Mouse (Mus musculus) midbrain, postnatal 0 days (tissue): ENCODE data around the gene Zfp663. TPM values are rescaled to one million over a fixed set of nuclear protein-coding genes. Genes with fewer than 3 reads are reported as not detected.

Experiments
- ATAC-seq: fragments of 200-750 bp; cut with Nextera tagmentation; 2 replicates; pipeline ENCODE4 v1.8.0; 2017; ENCODE audit warnings: moderate number of reproducible peaks, mild to moderate bottlenecking, moderate TSS enrichment, moderate library complexity; ENCODE audit not compliant: low FRiP score
- DNase-seq: peaks from one replicate; pipeline ENCODE4 v3.0.0-alpha.2; 2015; ENCODE audit warnings: low spot score
- H3K27ac ChIP-seq: fragments of 300-500 bp; sonication (generic); 2 replicates; pipeline ENCODE4 v1.5.1; 2014; ENCODE audit warnings: low read depth, mild to moderate bottlenecking, low read length, mixed read lengths
- H3K27me3 ChIP-seq: fragments of 300-500 bp; sonication (generic); 2 replicates; pipeline ENCODE4 v1.6.1; 2014; ENCODE audit warnings: low read length, control low read depth, mixed read lengths; ENCODE audit not compliant: insufficient read depth
- H3K36me3 ChIP-seq: fragments of 300-500 bp; sonication (generic); 2 replicates; pipeline ENCODE4 v1.6.1; 2014; ENCODE audit warnings: low read length, control low read depth, mixed read lengths; ENCODE audit not compliant: insufficient read depth
- H3K4me1 ChIP-seq: fragments of 300-500 bp; sonication (generic); 2 replicates; pipeline ENCODE4 v1.6.1; 2014; ENCODE audit warnings: mild to moderate bottlenecking, control low read depth, antibody characterized with exemption, low read length, mixed read lengths; ENCODE audit not compliant: insufficient read depth
- H3K4me2 ChIP-seq: fragments of 300-500 bp; sonication (generic); 2 replicates; pipeline ENCODE4 v1.6.1; 2014; ENCODE audit warnings: low read depth, mild to moderate bottlenecking, low read length, mixed read lengths; ENCODE audit not compliant: poor library complexity, severe bottlenecking
- H3K4me3 ChIP-seq: fragments of 300-500 bp; sonication (generic); 2 replicates; pipeline ENCODE4 v1.5.1; 2014; ENCODE audit warnings: low read depth, mild to moderate bottlenecking, low read length, moderate library complexity
- H3K9ac ChIP-seq: fragments of 300-500 bp; sonication (generic); replicated peaks from 2 replicates; pipeline ENCODE4 v1.6.1; 2014; ENCODE audit warnings: mild to moderate bottlenecking, low read length, moderate library complexity, mixed read lengths; ENCODE audit not compliant: poor library complexity, severe bottlenecking
- H3K9me3 ChIP-seq: fragments of 300-500 bp; sonication (generic); 2 replicates; pipeline ENCODE4 v1.6.1; 2016; ENCODE audit warnings: low read length, control low read depth
- CTCF ChIP-seq: IDR thresholded peaks from 2 replicates; pipeline ENCODE4 v1.5.1; 2016; ENCODE audit warnings: antibody characterized with exemption, mild to moderate bottlenecking
- WGBS: fragments of 180-500 bp; shearing (Covaris S2); extraction: QIAGEN DNeasy Blood & Tissue Kit; methylation state at CpG from one replicate; pipeline ENCODE4 v1.1.7; 2014; 5-methylcytosine and 5-hydroxymethylcytosine counted together
- polyA plus RNA-seq: library from polyadenylated mRNA; unstranded; fragments of >200 nt; fragmentation: Nextera tagmentation; extraction: Ambion mirVana; gene quantifications from 2 replicates; pipeline ENCODE4 v1.2.1, GENCODE M21; 2015
- total RNA-seq: library from RNA; depleted of rRNA; stranded (reverse); fragments of >200 nt; gene quantifications from 2 replicates; pipeline ENCODE4 v1.2.3, GENCODE M21; 2014

The Zfp663 gene
- total and polyA plus RNA-seq, 2 experiments from 2014 or later: 4.3 to 10.2 TPM

DNA sequence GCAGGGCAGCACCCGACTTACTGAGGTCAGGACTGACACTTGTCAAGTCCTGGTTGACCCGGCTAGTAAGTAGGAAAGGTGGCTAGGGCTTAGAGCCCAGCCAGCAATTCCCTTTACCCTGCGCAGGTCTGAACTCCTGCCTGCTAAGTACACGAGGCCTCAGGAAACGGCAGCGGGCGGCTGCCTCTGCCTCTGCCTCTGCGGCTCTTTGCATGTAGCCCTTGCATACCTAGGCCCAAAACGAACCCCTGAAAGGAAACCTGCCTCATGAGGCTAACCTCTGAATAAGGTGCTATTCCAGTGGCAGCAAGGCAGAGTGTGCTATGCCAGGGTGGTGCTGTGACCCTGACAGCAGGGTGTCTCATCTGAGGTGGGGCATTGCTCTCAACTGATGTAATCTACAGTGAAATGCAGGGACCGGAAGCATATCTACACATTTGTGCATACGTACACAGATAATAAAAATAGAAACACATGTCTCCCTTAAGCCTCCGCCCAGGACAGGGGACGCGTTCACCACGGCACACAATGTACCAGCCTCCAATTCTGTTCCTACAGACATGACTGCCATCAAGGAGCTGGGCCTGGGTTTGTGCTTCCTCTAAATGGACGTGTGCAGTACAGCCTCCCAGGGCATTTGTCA is 50.8 kb downstream of the Zfp663 start:
- Histone ChIP-seq H3K4me2 (0 out of 2 replicates have a peak overlapping the region, but pooled peaks have one; percentile 12), H3K4me3 (no peak overlapping the region), H3K9ac (0 out of 2 replicates have a peak overlapping the region, but pooled peaks have one; percentile 33), H3K27ac (peak overlapping the region; percentile 91), H3K4me1 (peaks cover 30% of the 10 kb centered on the region), H3K9me3 (no peaks in the 10 kb centered on the region), H3K27me3 (no peaks in the 10 kb centered on the region), H3K36me3 (peaks cover 18% of the 10 kb centered on the region)
- WGBS: 37% methylated on average over 16 of the region's 16 CpGs
- no peak for DNase-seq
- ATAC-seq: no peak
- TF ChIP-seq CTCF: no peak

DNA sequence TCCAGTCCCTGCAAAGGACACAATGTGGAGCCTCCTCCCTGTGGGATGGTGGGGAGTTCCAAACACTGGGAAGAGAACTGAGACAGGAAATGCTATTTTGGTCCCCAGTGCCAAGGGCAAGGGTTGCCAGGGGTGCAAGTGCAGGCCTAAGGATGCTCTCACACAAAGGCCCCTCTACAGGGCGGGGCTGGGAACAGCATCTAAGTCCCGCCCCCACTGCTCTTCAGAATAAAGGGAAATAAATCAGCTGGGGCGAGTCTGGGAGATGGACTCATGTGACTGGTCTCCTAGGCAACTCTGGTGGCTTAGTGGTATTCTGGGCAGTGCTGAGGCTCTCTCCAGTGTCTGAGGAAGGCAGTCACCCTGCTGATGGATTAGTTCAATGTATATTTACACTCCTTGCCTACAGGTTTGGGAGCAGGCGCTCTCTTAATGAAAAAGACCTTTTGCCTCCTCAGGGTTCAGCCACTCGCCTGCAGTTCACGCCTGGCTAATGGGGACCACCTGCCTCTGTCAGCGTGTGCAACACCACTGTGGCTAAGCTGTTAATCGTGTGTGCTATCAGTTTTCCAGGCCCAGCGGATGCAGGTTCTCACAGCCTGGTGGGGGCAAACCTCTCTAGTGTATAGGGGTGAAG is 51.6 kb downstream of the Zfp663 start:
- H3K36me3 ChIP-seq: peaks cover 23% of the 10 kb centered on the region
- no peak overlapping the region for H3K4me3 ChIP-seq
- peaks cover 30% of the 10 kb centered on the region for H3K4me1 ChIP-seq
- no peaks in the 10 kb centered on the region for H3K27me3 ChIP-seq
- DNase-seq (peak; percentile 94), ATAC-seq (peak; percentile 92)
- peak overlapping the region; percentile 32; the same call in 1 of the 2 replicates for H3K4me2 ChIP-seq
- peak overlapping the region; percentile 91 for H3K27ac ChIP-seq
- TF ChIP-seq CTCF: no peak; the same call in 1 of the 2 replicates
- 6% methylated on average over 9 of the region's 9 CpGs for WGBS
- H3K9me3 ChIP-seq: no peaks in the 10 kb centered on the region
- H3K9ac ChIP-seq: peak overlapping the region; percentile 33; the same call in 1 of the 2 replicates

DNA sequence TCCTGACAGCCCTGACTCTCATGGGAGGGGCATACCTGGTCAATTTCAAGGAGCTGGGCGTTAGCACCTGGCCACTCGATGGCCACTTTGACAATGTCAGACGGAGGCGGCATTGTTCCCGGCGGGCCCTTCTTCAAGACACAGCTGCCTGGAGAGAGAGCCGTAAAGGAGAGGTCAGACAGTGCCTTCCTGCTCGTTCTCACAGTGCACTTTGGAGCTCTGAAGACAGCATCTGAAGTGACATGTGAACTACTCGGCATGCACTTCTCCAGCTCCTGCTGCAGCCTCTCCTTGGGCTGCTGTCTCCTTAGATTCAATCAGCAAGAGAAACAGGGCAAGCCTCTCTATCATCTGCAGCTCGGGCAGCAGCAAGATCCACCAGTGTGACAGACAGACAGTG is 52.3 kb downstream of the Zfp663 start:
- Histone ChIP-seq H3K4me3 (no peak overlapping the region), H3K4me2 (no peak overlapping the region), H3K9me3 (no peaks in the 10 kb centered on the region), H3K36me3 (peaks cover 23% of the 10 kb centered on the region), H3K4me1 (peaks cover 27% of the 10 kb centered on the region), H3K9ac (0 out of 2 replicates have a peak overlapping the region, but pooled peaks have one; percentile 8), H3K27me3 (no peaks in the 10 kb centered on the region), H3K27ac (peak overlapping the region; percentile 91)
- ATAC-seq: no peak
- no peak for DNase-seq
- 24% methylated on average over 9 of the region's 10 CpGs for WGBS
- TF ChIP-seq CTCF: no peak

DNA sequence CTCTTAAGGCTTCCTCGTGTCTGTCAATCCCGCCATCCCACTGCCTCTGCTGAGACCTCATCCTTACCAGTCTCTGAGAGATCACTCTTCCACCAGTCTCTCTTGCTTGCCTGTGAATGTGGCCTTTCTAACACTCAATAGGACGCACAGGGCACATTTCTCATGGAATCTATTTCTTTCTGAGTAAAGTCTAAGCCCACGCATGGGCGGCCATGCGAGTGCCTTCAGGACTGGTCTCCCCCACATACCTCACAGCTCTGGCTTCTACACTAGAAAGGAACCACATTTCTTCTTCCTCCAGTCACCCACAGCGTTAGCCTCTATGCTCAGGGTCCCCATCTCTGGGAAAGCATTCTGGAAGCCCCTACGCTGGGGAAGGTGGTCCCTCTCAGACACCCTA is 54.3 kb downstream of the Zfp663 start:
- no peak overlapping the region for H3K27ac ChIP-seq
- no peaks in the 10 kb centered on the region for H3K9me3 ChIP-seq
- WGBS: 83% methylated on average over 8 of the region's 8 CpGs
- H3K27me3 ChIP-seq: no peaks in the 10 kb centered on the region
- no peak overlapping the region for H3K9ac ChIP-seq
- H3K4me1 ChIP-seq: peaks cover 33% of the 10 kb centered on the region
- H3K36me3 ChIP-seq: peaks cover 23% of the 10 kb centered on the region
- no peak overlapping the region for H3K4me2 ChIP-seq
- DNase-seq (no peak), ATAC-seq (no peak)
- no peak for TF ChIP-seq CTCF
- no peak overlapping the region for H3K4me3 ChIP-seq

DNA sequence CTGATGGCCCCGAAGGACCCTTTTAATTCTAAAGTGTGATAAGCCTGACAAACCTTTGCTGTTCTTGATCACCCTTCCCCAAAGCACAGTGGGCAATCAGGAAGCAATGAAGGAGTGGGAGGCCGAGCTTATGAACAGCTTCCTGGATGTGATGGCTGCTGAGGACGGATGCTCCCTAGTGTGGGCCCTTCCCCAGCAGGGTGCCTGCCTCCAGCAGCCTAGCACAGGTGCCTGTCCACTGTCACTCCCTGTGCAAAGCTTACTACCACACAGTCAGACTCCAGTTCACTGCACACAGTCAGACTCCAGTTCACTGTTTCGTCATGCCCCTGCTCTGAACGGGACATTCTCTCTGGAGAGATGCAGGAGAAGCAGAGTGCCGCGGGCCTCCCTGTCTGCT is 56.1 kb downstream of the Zfp663 start:
- TF ChIP-seq CTCF: no peak
- DNase-seq (no peak), ATAC-seq (no peak)
- no peak overlapping the region for H3K27ac ChIP-seq
- peaks cover 27% of the 10 kb centered on the region for H3K4me1 ChIP-seq
- no peak overlapping the region for H3K4me2 ChIP-seq
- H3K9ac ChIP-seq: no peak overlapping the region
- H3K9me3 ChIP-seq: no peaks in the 10 kb centered on the region
- 62% methylated on average over 7 of the region's 7 CpGs for WGBS
- peaks cover 36% of the 10 kb centered on the region for H3K36me3 ChIP-seq
- H3K27me3 ChIP-seq: no peaks in the 10 kb centered on the region
- no peak overlapping the region for H3K4me3 ChIP-seq

DNA sequence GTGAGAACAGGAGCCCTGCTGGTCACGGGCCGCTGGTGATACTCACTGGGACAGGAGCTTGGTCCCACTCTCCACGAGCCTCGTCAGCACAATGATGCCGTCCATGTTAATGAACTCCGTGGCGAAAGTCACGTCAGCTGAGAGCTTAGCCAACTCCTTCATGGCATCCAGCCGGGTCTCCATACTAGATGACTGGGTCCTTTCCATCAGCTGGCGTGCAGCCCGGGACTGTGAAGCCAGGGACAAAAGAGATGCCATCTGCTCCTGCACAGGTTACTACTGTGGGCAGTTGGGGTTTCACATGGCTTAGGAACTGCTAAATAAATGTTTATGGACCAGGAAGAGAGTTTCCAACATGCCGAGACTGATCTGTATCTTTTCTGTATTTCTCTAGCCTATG is 57.0 kb downstream of the Zfp663 start:
- Histone ChIP-seq H3K9ac (no peak overlapping the region), H3K27ac (0 out of 2 replicates have a peak overlapping the region, but pooled peaks have one; percentile 32), H3K9me3 (no peaks in the 10 kb centered on the region), H3K4me1 (peaks cover 19% of the 10 kb centered on the region; the same call in 1 of the 2 replicates), H3K4me3 (no peak overlapping the region), H3K36me3 (peaks cover 40% of the 10 kb centered on the region), H3K4me2 (no peak overlapping the region), H3K27me3 (no peaks in the 10 kb centered on the region)
- WGBS: 35% methylated on average over 12 of the region's 12 CpGs
- TF ChIP-seq CTCF: no peak
- DNase-seq: peak; percentile 93
- no peak for ATAC-seq
